Mouse (Mus musculus) lung, adult 2 months (tissue): ENCODE results near the gene Foxp1.

ENCODE experiments used
- CTCF ChIP-seq: fragments of 200-500 bp; IDR thresholded peaks from 2 replicates; pipeline ENCODE4 v1.5.1; 2011; ENCODE audit warnings: mild to moderate bottlenecking, low read length, control low read depth; ENCODE audit not compliant: insufficient read depth
- POLR2A ChIP-seq: fragments of 200-500 bp; IDR thresholded peaks from 2 replicates; pipeline ENCODE4 v1.6.1; 2011; ENCODE audit warnings: low read depth, mild to moderate bottlenecking, control low read depth, low read length, borderline replicate concordance; ENCODE audit errors: extremely low read depth

- TF ChIP-seq POLR2A (no peak), CTCF (no peak)
Observed at GRCm38 (mm10) chr6:99069726-99070125, 452.8 kb downstream of the Foxp1 start.
